Mouse (Mus musculus) adrenal gland, postnatal 10 days (tissue): ENCODE measurements at regions not wholly inside any gene's neighbourhood (a gene's known extent, or its start where the extent isn't known, plus 50 kb on each side); places are given as distances from the start of the nearest gene placed in this dataset.
"Not testable (repeated sequence)": the region's sequence is repeated elsewhere in the genome, so short reads cannot be mapped to it uniquely, and the experiment has no call there.

Experiments
- DNase-seq: peaks from one replicate; pipeline ENCODE4 v3.0.0; 2021; ENCODE audit warnings: mixed read lengths

- no peak for DNase-seq
Measured at GRCm38 (mm10) chr10:16171251-16171650, 1453.2 kb upstream of the Gje1 start.

- DNase-seq: not testable (repeated sequence)
Measured at GRCm38 (mm10) chr10:16159542-16159941, 1441.5 kb upstream of the Gje1 start.

GRCm38 (mm10) chr10:16158445-16158844, 1440.4 kb upstream of the Gje1 start:
- DNase-seq: no peak

GRCm38 (mm10) chr10:16156954-16157353, 1438.9 kb upstream of the Gje1 start:
- DNase-seq: no peak

GRCm38 (mm10) chr10:16148991-16149390, 1431.0 kb upstream of the Gje1 start:
- no peak for DNase-seq

GRCm38 (mm10) chr10:16145397-16145796, 1427.4 kb upstream of the Gje1 start:
- no peak for DNase-seq

GRCm38 (mm10) chr10:16123902-16124301, 1405.9 kb upstream of the Gje1 start:
- no peak for DNase-seq

GRCm38 (mm10) chr10:16088210-16088609, 1370.2 kb upstream of the Gje1 start:
- DNase-seq: no peak

GRCm38 (mm10) chr10:16053008-16053407, 1335.0 kb upstream of the Gje1 start:
- DNase-seq: no peak

- no peak for DNase-seq
Measured at GRCm38 (mm10) chr10:16052463-16052889, 1334.5 kb upstream of the Gje1 start.

GRCm38 (mm10) chr10:16036255-16036654, 1318.2 kb upstream of the Gje1 start:
- DNase-seq: no peak

- no peak for DNase-seq
Measured at GRCm38 (mm10) chr10:16033096-16033495, 1315.1 kb upstream of the Gje1 start.

GRCm38 (mm10) chr10:16030802-16031201, 1312.8 kb upstream of the Gje1 start:
- DNase-seq: no peak

GRCm38 (mm10) chr10:16014806-16015205, 1296.8 kb upstream of the Gje1 start:
- no peak for DNase-seq

GRCm38 (mm10) chr10:16001246-16001645, 1283.2 kb upstream of the Gje1 start:
- DNase-seq: peak; percentile 3

- no peak for DNase-seq
Measured at GRCm38 (mm10) chr10:15993275-15993674, 1275.3 kb upstream of the Gje1 start.
